Mouse (Mus musculus): Measurements from ENCODE around the gene Ugt1a1. TPM values are rescaled to one million over a fixed set of nuclear protein-coding genes. Genes with fewer than 3 reads are reported as not detected.

The Ugt1a1 gene
- polyA plus RNA-seq, 1 experiment from 2014 or later = not detected

DNA sequence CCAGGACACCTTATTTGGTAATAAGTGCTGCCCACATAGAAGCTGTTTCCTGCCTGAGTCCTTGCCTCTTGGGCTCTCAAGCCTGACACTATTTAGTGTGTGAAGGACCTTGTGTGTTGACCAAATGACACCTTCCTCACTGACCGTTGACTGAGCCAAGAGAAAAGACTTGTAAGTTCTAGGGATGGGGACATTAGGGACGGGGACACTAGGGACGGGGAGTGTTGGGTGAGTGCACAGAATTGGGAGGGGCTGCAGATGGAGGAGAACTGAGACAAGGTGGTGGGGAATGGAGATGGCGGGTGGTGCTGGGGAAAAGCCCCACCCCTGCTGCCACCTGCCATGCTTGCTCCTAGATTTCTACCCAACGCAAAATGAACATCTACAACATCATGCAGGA is 18.2 kb downstream of the Ugt1a1 start:
- no peak for DNase-seq
- H3K4me1 ChIP-seq (replicated peaks) = no peaks in the 10 kb centered on the region
- 62% methylated on average over 5 of the region's 5 CpGs for WGBS (ENCODE audit: insufficient replicate concordance)
- no peak overlapping the region for H3K9ac ChIP-seq
- 0 out of 2 replicates have a peak, but pooled peaks have one; percentile 8 for ATAC-seq (ENCODE audit: low read depth)
- H3K27ac ChIP-seq = no peak overlapping the region
- peaks cover 78% of the 10 kb centered on the region for H3K9me3 ChIP-seq (replicated peaks)
- H3K27me3 ChIP-seq = no peaks in the 10 kb centered on the region
- no peaks in the 10 kb centered on the region for H3K36me3 ChIP-seq
- no peak overlapping the region for H3K4me2 ChIP-seq
- H3K4me3 ChIP-seq (replicated peaks) = no peak overlapping the region

DNA sequence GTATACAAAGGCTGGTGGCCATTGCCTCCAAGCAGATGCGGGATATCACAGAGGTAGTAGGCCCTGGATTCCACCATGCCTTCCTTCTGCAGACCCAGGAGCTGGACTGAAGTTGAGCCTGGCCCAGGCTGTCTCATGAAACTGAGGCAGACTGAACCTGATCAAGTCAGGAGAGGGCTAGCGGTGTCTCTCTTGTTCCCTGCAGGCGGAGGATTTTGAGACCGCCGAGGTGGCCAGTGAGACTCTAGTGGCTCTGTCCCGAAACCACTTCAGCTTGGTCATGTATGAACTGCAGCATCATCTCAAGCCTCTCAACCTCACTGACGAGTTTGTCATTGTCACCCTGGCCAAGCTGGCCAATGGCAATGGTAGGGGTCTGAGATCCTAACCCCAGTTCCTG is 18.7 kb downstream of the Ugt1a1 start:
- H3K4me3 ChIP-seq (replicated peaks) = no peak overlapping the region
- no peak overlapping the region for H3K9ac ChIP-seq
- H3K27me3 ChIP-seq = no peaks in the 10 kb centered on the region
- WGBS (ENCODE audit: insufficient replicate concordance) = 59% methylated on average over 7 of the region's 7 CpGs
- H3K36me3 ChIP-seq = no peaks in the 10 kb centered on the region
- no peaks in the 10 kb centered on the region for H3K4me1 ChIP-seq (replicated peaks)
- H3K27ac ChIP-seq = no peak overlapping the region
- peaks cover 81% of the 10 kb centered on the region for H3K9me3 ChIP-seq (replicated peaks)
- DNase-seq (no peak), ATAC-seq (ENCODE audit: low read depth) (no peak)
- H3K4me2 ChIP-seq = no peak overlapping the region

DNA sequence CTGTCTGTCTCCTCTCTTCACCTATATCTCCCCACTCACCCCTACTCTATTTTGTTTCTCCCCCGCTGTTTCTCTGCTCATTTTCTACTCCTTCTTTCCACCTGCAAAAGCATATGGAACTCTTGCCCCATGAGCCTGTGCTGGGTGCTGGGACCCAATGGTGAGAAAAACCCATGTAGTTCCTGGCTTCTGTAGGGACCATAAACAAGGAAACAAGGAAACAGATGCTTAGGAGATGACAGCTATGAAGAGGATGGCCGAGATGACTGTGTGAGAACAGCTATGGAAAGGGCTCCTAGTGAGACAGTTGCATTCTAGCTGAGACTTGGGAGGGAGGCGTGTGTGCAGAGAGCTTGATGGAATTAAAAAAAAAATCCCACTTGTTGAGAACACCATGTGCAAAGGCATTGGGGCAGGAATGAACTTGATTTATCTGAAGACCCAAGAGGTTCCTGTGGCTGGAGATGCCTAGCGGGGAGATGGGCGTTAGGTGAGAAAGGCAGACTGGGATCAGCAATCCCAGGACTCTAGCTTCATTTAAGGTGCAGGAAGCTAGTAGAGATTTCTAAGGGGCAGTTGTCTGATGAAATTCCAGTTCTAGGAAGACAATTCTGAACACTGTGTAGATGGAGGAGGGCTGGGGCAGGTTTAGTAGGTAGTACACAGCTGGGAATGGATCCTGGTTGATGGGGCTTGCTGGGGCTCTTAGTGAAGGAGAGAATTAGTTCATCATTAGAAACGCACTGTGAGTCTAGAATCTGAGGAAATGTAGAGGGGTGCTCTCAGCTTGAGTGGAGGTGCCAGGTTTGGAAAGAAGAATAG is 19.4 kb downstream of the Ugt1a1 start:
- Histone ChIP-seq H3K27me3 (no peaks in the 10 kb centered on the region), H3K9ac (no peak overlapping the region), H3K4me3 (replicated peaks) (no peak overlapping the region), H3K36me3 (no peaks in the 10 kb centered on the region), H3K27ac (no peak overlapping the region), H3K4me1 (replicated peaks) (no peaks in the 10 kb centered on the region), H3K9me3 (replicated peaks) (peaks cover 82% of the 10 kb centered on the region), H3K4me2 (no peak overlapping the region)
- ATAC-seq (ENCODE audit: low read depth) = no peak
- no peak for DNase-seq
- 57% methylated on average over 6 of the region's 6 CpGs for WGBS (ENCODE audit: insufficient replicate concordance)

DNA sequence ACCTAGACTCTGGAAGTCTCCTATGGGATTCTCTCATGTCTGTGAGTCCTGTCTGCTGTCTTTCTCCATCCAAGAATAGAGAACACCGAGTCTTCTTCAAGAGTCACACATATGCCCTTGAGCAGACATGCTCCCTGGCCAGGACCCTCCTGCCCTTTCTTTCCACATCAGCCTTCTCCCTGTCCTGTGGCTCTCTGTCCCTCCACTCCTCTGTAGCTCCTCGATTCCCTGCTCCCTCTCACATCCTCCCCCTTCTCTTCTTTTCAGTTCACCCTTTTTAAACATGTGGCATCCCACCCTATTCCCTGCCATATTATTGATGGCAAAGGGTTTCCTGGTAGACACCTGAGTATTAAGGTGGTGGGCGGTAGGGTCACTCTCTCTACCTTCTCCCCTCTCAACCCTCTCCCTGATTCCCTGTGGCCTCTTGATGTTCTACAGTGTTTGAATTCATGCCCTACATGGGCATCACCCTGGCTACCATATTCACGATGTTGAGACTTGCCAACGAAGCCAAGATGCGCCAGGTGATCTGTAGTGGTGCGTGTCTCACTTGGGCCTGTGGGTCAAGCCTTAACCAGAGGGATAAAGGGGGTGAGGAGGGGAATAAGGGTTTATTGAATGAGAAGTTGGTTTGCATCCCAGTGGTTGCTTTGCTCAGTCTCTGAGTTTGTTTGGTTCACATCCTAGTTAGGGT is 20.2 kb downstream of the Ugt1a1 start:
- H3K9ac ChIP-seq = no peak overlapping the region
- H3K27ac ChIP-seq = no peak overlapping the region
- H3K36me3 ChIP-seq = no peaks in the 10 kb centered on the region
- H3K4me1 ChIP-seq (replicated peaks) = no peaks in the 10 kb centered on the region
- DNase-seq (no peak), ATAC-seq (ENCODE audit: low read depth) (no peak)
- 49% methylated on average over 7 of the region's 7 CpGs for WGBS (ENCODE audit: insufficient replicate concordance)
- H3K9me3 ChIP-seq (replicated peaks) = peaks cover 79% of the 10 kb centered on the region
- H3K4me2 ChIP-seq = no peak overlapping the region
- no peak overlapping the region for H3K4me3 ChIP-seq (replicated peaks)
- H3K27me3 ChIP-seq = no peaks in the 10 kb centered on the region

DNA sequence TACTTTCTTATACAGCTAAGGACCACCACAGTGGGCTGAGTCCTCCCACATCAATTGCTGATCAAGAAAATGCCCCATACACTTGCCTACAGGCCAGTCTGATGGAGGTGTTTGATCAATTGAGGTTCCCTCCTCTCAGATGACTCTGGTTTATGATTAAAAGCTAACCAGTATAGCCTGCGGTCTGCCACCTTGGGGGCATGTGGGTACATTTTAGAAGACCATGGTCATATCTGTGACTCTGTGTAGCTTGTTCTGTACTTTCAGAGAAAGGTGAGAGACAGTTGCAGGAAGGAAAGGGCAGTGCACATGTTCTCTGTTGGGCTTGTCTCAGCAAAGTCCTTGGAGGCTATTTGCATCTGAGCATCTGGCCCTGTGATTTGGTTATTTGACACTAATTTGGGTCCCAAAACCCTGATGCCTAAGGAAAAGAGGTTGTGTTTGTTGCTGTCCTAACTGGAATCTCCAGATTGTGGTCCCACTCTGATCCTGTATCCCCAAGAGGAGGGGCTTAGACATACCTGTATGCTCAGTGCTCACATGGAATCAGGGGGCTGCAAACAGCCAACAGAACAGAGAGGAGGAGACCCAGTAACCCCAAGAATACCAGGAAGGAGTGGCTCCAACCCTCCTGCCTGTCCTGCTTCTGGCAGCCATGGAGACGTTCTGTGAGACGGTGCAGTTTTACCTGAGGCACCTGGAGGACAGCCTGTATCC is 21.1 kb downstream of the Ugt1a1 start:
- DNase-seq = no peak
- no peaks in the 10 kb centered on the region for H3K4me1 ChIP-seq (replicated peaks)
- peaks cover 81% of the 10 kb centered on the region for H3K9me3 ChIP-seq (replicated peaks)
- 0 out of 2 replicates have a peak, but pooled peaks have one; percentile 2 for ATAC-seq (ENCODE audit: low read depth)
- H3K4me2 ChIP-seq = no peak overlapping the region
- H3K27ac ChIP-seq = no peak overlapping the region
- 47% methylated on average over 3 of the region's 3 CpGs for WGBS (ENCODE audit: insufficient replicate concordance)
- no peaks in the 10 kb centered on the region for H3K36me3 ChIP-seq
- no peak overlapping the region for H3K4me3 ChIP-seq (replicated peaks)
- no peaks in the 10 kb centered on the region for H3K27me3 ChIP-seq
- no peak overlapping the region for H3K9ac ChIP-seq

DNA sequence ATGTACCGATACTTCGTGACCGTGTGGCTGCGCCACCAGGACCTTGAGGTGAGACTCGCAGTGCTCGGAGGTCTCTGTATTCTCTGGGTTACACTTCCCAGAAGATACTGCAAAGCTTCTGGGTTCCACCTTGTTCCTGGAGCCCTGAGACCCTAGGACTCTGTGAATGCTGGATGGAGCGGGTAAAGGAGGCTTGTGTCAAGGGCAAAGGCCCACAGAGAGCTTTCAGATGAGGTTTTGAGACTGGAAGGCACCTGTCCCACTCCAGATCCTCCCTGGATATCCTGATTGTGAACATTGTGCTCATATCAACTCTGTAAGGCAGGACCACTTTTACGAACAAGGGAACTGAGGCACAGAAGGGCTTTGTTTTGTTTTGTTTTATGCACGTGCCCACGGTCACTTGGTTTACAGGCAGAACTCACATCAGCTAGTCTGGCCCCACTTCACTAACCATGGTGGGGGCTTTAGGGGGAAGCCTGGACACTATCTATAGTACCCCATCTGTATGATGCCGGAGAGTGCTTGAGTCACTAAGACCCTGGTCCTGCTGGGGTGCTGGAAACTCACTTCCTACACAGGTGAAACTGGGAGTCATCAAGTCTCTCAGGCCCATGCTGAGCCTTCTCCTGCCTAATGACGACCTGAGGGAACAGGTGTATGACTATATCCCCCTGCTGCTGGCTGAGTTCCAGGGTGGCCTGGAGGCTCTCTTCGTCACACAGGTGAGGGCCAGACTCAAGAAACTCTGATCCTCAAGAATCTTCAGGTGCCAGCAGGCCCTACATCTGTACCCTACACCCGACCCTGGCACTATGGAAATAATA is 21.9 kb downstream of the Ugt1a1 start:
- Histone ChIP-seq H3K4me1 (replicated peaks) (no peaks in the 10 kb centered on the region), H3K36me3 (no peaks in the 10 kb centered on the region), H3K4me3 (replicated peaks) (no peak overlapping the region), H3K9ac (no peak overlapping the region), H3K9me3 (replicated peaks) (peaks cover 83% of the 10 kb centered on the region), H3K27me3 (no peaks in the 10 kb centered on the region), H3K27ac (no peak overlapping the region), H3K4me2 (no peak overlapping the region)
- WGBS (ENCODE audit: insufficient replicate concordance) = 54% methylated on average over 14 of the region's 14 CpGs
- ATAC-seq (ENCODE audit: low read depth) = 0 out of 2 replicates have a peak, but pooled peaks have one; percentile 3
- DNase-seq = no peak

DNA sequence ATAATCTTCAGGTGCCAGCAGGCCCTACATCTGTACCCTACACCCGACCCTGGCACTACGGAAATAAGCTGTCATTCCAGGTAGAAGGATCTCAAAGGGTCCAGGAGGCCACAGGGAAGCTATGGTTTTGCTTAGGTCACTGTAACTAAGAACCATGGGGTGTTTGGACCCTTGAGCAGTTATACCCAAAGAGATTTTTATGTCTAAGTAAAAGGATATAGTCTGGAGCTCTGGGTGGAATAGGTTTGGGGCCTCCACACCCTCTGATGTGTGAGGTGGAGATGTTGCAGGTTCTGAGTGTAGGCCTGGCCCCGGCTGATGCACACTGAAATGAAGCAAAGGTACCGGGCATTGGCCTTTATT is 22.5 kb downstream of the Ugt1a1 start:
- H3K9me3 ChIP-seq (replicated peaks) = peaks cover 88% of the 10 kb centered on the region
- H3K4me1 ChIP-seq (replicated peaks) = no peaks in the 10 kb centered on the region
- 45% methylated on average over 4 of the region's 4 CpGs for WGBS (ENCODE audit: insufficient replicate concordance)
- H3K4me2 ChIP-seq = no peak overlapping the region
- H3K9ac ChIP-seq = no peak overlapping the region
- no peaks in the 10 kb centered on the region for H3K27me3 ChIP-seq
- no peak overlapping the region for H3K27ac ChIP-seq
- DNase-seq (no peak), ATAC-seq (ENCODE audit: low read depth) (no peak)
- no peaks in the 10 kb centered on the region for H3K36me3 ChIP-seq
- H3K4me3 ChIP-seq (replicated peaks) = no peak overlapping the region

DNA sequence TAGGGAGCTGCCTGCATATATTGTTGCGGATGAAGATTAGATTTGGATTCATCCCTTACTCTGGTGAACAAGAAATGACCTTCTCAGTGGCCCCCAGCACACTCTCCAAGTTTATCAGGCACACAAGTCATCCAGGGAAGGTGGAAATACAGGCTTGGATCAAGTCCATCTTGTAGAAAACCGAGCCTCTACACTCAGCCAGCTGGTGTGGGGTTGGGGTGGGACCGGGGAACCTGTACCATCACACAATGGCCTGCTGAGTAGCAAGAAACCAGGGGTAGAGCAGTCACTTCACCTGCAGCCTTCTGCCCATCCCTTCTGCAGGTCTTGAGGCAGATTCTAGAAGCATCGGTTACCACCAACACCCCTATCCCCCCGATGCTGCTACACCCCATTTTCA is 22.9 kb downstream of the Ugt1a1 start:
- no peak overlapping the region for H3K4me3 ChIP-seq (replicated peaks)
- no peak overlapping the region for H3K9ac ChIP-seq
- DNase-seq (no peak), ATAC-seq (ENCODE audit: low read depth) (no peak)
- WGBS (ENCODE audit: insufficient replicate concordance) = 31% methylated on average over 5 of the region's 5 CpGs
- H3K4me1 ChIP-seq (replicated peaks) = no peaks in the 10 kb centered on the region
- H3K4me2 ChIP-seq = no peak overlapping the region
- H3K9me3 ChIP-seq (replicated peaks) = peaks cover 88% of the 10 kb centered on the region
- H3K36me3 ChIP-seq = no peaks in the 10 kb centered on the region
- H3K27me3 ChIP-seq = no peaks in the 10 kb centered on the region
- H3K27ac ChIP-seq = no peak overlapping the region

DNA sequence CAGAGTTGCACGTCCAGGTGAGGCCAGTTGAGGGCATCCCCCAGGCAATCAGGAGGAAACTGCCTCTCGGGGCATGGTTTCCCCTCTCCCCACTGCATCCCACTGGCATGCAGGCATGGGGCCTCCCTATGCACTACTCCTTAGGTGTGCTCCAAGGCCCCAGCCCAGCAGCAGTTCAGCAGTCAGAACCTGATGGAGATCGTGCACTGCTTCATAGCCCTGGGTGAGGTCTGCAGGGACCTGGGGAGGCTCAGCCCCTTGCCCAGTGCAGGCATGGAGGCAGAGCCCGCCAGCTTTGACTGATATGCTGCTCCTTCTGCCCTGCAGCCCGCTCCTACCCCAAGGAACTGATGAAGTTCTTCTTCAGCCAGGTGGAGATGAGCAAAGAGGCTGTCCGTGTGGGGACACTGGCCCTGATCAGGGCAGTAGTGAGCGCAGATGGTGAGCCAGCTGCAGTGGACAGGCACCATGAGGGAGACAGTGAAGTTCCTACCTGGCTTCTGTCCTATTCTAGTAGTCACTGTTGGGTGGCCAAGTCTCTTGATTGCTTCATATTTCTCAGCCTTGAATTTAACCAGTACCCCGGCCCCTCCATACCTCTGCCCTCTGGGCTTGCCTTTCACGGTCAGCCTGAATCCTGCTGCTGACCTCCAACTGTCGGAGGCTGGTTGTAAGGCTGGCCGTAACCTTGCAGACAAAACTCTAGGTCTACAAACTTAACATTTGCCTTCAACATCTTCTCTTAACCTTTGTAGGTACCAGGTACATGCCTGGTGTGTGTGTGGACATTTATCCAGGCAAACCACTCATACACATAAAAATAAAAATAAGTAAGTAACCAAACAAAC is 23.5 kb downstream of the Ugt1a1 start:
- H3K4me3 ChIP-seq (replicated peaks) = no peak overlapping the region
- H3K27me3 ChIP-seq = no peaks in the 10 kb centered on the region
- WGBS (ENCODE audit: insufficient replicate concordance) = 48% methylated on average over 11 of the region's 11 CpGs
- H3K4me1 ChIP-seq (replicated peaks) = no peaks in the 10 kb centered on the region
- DNase-seq = no peak
- H3K27ac ChIP-seq = no peak overlapping the region
- no peak overlapping the region for H3K9ac ChIP-seq
- ATAC-seq (ENCODE audit: low read depth) = 0 out of 2 replicates have a peak, but pooled peaks have one; percentile 6
- peaks cover 88% of the 10 kb centered on the region for H3K9me3 ChIP-seq (replicated peaks)
- H3K36me3 ChIP-seq = no peaks in the 10 kb centered on the region
- no peak overlapping the region for H3K4me2 ChIP-seq

DNA sequence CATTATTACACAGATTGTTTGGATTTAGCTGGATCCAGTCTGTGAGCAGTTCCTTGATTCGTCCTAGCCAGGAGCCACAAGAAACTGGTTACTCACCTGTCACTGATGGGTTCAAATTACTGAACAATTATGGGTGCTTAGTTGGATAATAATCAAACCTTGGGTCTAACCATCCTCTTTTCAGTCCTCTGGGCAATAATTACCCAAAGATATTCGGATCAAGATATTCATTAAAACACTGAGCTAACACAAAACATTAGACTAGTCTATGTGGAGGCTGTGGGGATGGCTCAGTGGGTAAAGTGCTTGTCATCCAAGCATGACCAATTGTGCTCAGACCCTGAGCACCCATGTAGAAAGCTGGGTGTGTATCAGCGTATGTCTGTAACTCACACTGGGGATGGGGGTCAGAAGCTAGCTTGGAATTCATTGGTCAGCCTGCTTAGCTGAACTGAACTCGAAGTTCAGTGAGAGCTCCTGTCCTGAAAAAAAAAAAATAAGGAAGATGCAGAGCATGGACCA is 24.2 kb downstream of the Ugt1a1 start:
- ATAC-seq (ENCODE audit: low read depth) (no peak), DNase-seq (no peak)
- H3K36me3 ChIP-seq = no peaks in the 10 kb centered on the region
- no peak overlapping the region for H3K4me3 ChIP-seq (replicated peaks)
- WGBS (ENCODE audit: insufficient replicate concordance) = 39% methylated on average over 4 of the region's 4 CpGs
- no peaks in the 10 kb centered on the region for H3K27me3 ChIP-seq
- H3K9me3 ChIP-seq (replicated peaks) = peaks cover 91% of the 10 kb centered on the region
- no peak overlapping the region for H3K4me2 ChIP-seq
- H3K27ac ChIP-seq = no peak overlapping the region
- H3K9ac ChIP-seq = no peak overlapping the region
- H3K4me1 ChIP-seq (replicated peaks) = no peaks in the 10 kb centered on the region

All from liver, embryonic 13.5 days (tissue).